Mouse (Mus musculus) limb, embryonic 12.5 days (tissue): ENCODE measurements at regions not wholly inside any gene's neighbourhood (a gene's known extent, or its start where the extent isn't known, plus 50 kb on each side); places are given as distances from the start of the nearest gene placed in this dataset.

Experiments used
- ATAC-seq: fragments of 200-750 bp; cut with Nextera tagmentation; 2 replicates; pipeline ENCODE4 v1.8.0; 2017; ENCODE audit warnings: low read depth, moderate TSS enrichment; ENCODE audit not compliant: insufficient number of reproducible peaks, insufficient read depth, low FRiP score, low TSS enrichment
- H3K27ac ChIP-seq: fragments of 300-500 bp; sonication (generic); 2 replicates; pipeline ENCODE4 v1.5.1; 2016; ENCODE audit warnings: mild to moderate bottlenecking, moderate library complexity
- H3K27me3 ChIP-seq: fragments of 300-500 bp; sonication (generic); 2 replicates; pipeline ENCODE4 v1.6.1; 2016; ENCODE audit warnings: mild to moderate bottlenecking, moderate library complexity
- H3K36me3 ChIP-seq: fragments of 300-500 bp; sonication (generic); 2 replicates; pipeline ENCODE4 v1.6.1; 2016; ENCODE audit warnings: mild to moderate bottlenecking, moderate library complexity
- H3K4me1 ChIP-seq: fragments of 300-500 bp; sonication (generic); replicated peaks from 2 replicates; pipeline ENCODE4 v1.6.1; 2016
- H3K4me2 ChIP-seq: fragments of 300-500 bp; sonication (generic); 2 replicates; pipeline ENCODE4 v1.6.1; 2016; ENCODE audit warnings: mild to moderate bottlenecking, moderate library complexity
- H3K4me3 ChIP-seq: fragments of 300-500 bp; sonication (generic); replicated peaks from 2 replicates; pipeline ENCODE4 v1.5.1; 2016; ENCODE audit warnings: mild to moderate bottlenecking
- H3K9ac ChIP-seq: fragments of 300-500 bp; sonication (generic); replicated peaks from 2 replicates; pipeline ENCODE4 v1.6.1; 2016; ENCODE audit warnings: mild to moderate bottlenecking, moderate library complexity
- H3K9me3 ChIP-seq: fragments of 300-500 bp; sonication (generic); 2 replicates; pipeline ENCODE4 v1.6.1; 2016; ENCODE audit warnings: mild to moderate bottlenecking, moderate library complexity
- WGBS: fragments of 180-500 bp; shearing (Covaris S2); methylation state at CpG from one replicate; pipeline ENCODE4 v1.1.7; 2016; 5-methylcytosine and 5-hydroxymethylcytosine counted together

GRCm38 (mm10) chr13:103683169-103683568 lies 91.2 kb downstream of the Srek1 start:
- H3K9me3 ChIP-seq: no peaks in the 10 kb centered on the region
- H3K4me1 ChIP-seq: no peaks in the 10 kb centered on the region
- H3K36me3 ChIP-seq: no peaks in the 10 kb centered on the region
- 83% methylated on average over 9 of the region's 9 CpGs for WGBS
- ATAC-seq: no peak
- H3K27ac ChIP-seq: no peak overlapping the region
- H3K27me3 ChIP-seq: no peaks in the 10 kb centered on the region
- H3K9ac ChIP-seq: no peak overlapping the region
- no peak overlapping the region for H3K4me3 ChIP-seq
- H3K4me2 ChIP-seq: no peak overlapping the region

- Histone ChIP-seq H3K9ac (no peak overlapping the region), H3K27me3 (no peaks in the 10 kb centered on the region), H3K4me1 (no peaks in the 10 kb centered on the region), H3K9me3 (no peaks in the 10 kb centered on the region), H3K36me3 (no peaks in the 10 kb centered on the region), H3K4me3 (no peak overlapping the region), H3K27ac (no peak overlapping the region), H3K4me2 (no peak overlapping the region)
- whole genome bisulfite sequencing: 88% methylated on average over 4 of the region's 4 CpGs
- no peak for ATAC-seq
These were observed 93.7 kb downstream of the Srek1 start for GRCm38 (mm10) chr13:103680740-103681139.

GRCm38 (mm10) chr13:103680052-103680451 lies 94.4 kb downstream of the Srek1 start:
- Histone ChIP-seq H3K27ac (no peak overlapping the region), H3K9ac (no peak overlapping the region), H3K4me1 (no peaks in the 10 kb centered on the region), H3K27me3 (no peaks in the 10 kb centered on the region), H3K9me3 (no peaks in the 10 kb centered on the region), H3K4me2 (no peak overlapping the region), H3K4me3 (no peak overlapping the region), H3K36me3 (no peaks in the 10 kb centered on the region)
- WGBS: 87% methylated on average over 7 of the region's 7 CpGs
- ATAC-seq: no peak

GRCm38 (mm10) chr13:103676831-103677230 lies 97.6 kb downstream of the Srek1 start:
- Histone ChIP-seq H3K27ac (no peak overlapping the region), H3K36me3 (no peaks in the 10 kb centered on the region), H3K4me3 (no peak overlapping the region), H3K4me1 (no peaks in the 10 kb centered on the region), H3K27me3 (no peaks in the 10 kb centered on the region), H3K4me2 (no peak overlapping the region), H3K9me3 (no peaks in the 10 kb centered on the region), H3K9ac (no peak overlapping the region)
- no peak for ATAC-seq
- WGBS: 80% methylated on average over 13 of the region's 13 CpGs

GRCm38 (mm10) chr13:103676221-103676620 lies 98.2 kb downstream of the Srek1 start:
- WGBS: 83% methylated on average over 5 of the region's 5 CpGs
- ATAC-seq: no peak
- Histone ChIP-seq H3K36me3 (no peaks in the 10 kb centered on the region), H3K4me2 (no peak overlapping the region), H3K4me3 (no peak overlapping the region), H3K9me3 (no peaks in the 10 kb centered on the region), H3K4me1 (no peaks in the 10 kb centered on the region), H3K9ac (no peak overlapping the region), H3K27me3 (no peaks in the 10 kb centered on the region), H3K27ac (no peak overlapping the region)

- H3K9ac ChIP-seq: no peak overlapping the region
- no peaks in the 10 kb centered on the region for H3K27me3 ChIP-seq
- H3K27ac ChIP-seq: no peak overlapping the region
- H3K36me3 ChIP-seq: no peaks in the 10 kb centered on the region
- ATAC-seq: no peak
- no peak overlapping the region for H3K4me2 ChIP-seq
- no peaks in the 10 kb centered on the region for H3K4me1 ChIP-seq
- no peaks in the 10 kb centered on the region for H3K9me3 ChIP-seq
- H3K4me3 ChIP-seq: no peak overlapping the region
These were observed 103.8 kb downstream of the Srek1 start for GRCm38 (mm10) chr13:103670611-103671010.

GRCm38 (mm10) chr13:103669856-103670255 lies 104.6 kb downstream of the Srek1 start:
- WGBS: 91% methylated on average over 4 of the region's 4 CpGs
- H3K4me2 ChIP-seq: no peak overlapping the region
- no peaks in the 10 kb centered on the region for H3K27me3 ChIP-seq
- H3K9me3 ChIP-seq: no peaks in the 10 kb centered on the region
- no peak overlapping the region for H3K4me3 ChIP-seq
- no peak for ATAC-seq
- H3K9ac ChIP-seq: no peak overlapping the region
- no peaks in the 10 kb centered on the region for H3K4me1 ChIP-seq
- no peak overlapping the region for H3K27ac ChIP-seq
- H3K36me3 ChIP-seq: no peaks in the 10 kb centered on the region

GRCm38 (mm10) chr13:103667749-103668148 lies 106.7 kb downstream of the Srek1 start:
- Histone ChIP-seq H3K4me1 (no peaks in the 10 kb centered on the region), H3K36me3 (no peaks in the 10 kb centered on the region), H3K27me3 (no peaks in the 10 kb centered on the region), H3K27ac (no peak overlapping the region), H3K9ac (no peak overlapping the region), H3K9me3 (no peaks in the 10 kb centered on the region), H3K4me2 (no peak overlapping the region), H3K4me3 (no peak overlapping the region)
- ATAC-seq: no peak
- 85% methylated on average over 2 of the region's 2 CpGs for WGBS

GRCm38 (mm10) chr13:103660248-103660996 lies 114.0 kb downstream of the Srek1 start:
- Histone ChIP-seq H3K9ac (no peak overlapping the region), H3K4me3 (no peak overlapping the region), H3K27me3 (no peaks in the 10 kb centered on the region), H3K4me2 (no peak overlapping the region), H3K9me3 (no peaks in the 10 kb centered on the region), H3K4me1 (peaks cover 3% of the 10 kb centered on the region; the same call in 1 of the 2 replicates), H3K27ac (no peak overlapping the region), H3K36me3 (no peaks in the 10 kb centered on the region)
- 29% methylated on average over 11 of the region's 11 CpGs for WGBS
- ATAC-seq: no peak

- Histone ChIP-seq H3K36me3 (no peaks in the 10 kb centered on the region), H3K4me3 (no peak overlapping the region), H3K9me3 (no peaks in the 10 kb centered on the region), H3K9ac (no peak overlapping the region), H3K27ac (no peak overlapping the region), H3K4me1 (peaks cover 3% of the 10 kb centered on the region; the same call in 1 of the 2 replicates), H3K27me3 (no peaks in the 10 kb centered on the region), H3K4me2 (no peak overlapping the region)
- WGBS: 88% methylated on average over 2 of the region's 2 CpGs
- ATAC-seq: no peak
These were observed 118.4 kb downstream of the Srek1 start for GRCm38 (mm10) chr13:103655966-103656365.

- Histone ChIP-seq H3K36me3 (no peaks in the 10 kb centered on the region), H3K27ac (no peak overlapping the region), H3K4me2 (no peak overlapping the region), H3K9me3 (no peaks in the 10 kb centered on the region), H3K9ac (no peak overlapping the region), H3K27me3 (no peaks in the 10 kb centered on the region), H3K4me1 (no peaks in the 10 kb centered on the region), H3K4me3 (no peak overlapping the region)
- WGBS: 87% methylated on average over 4 of the region's 4 CpGs
- no peak for ATAC-seq
These were observed 121.2 kb downstream of the Srek1 start for GRCm38 (mm10) chr13:103653216-103653615.

- H3K4me1 ChIP-seq: no peaks in the 10 kb centered on the region; the same call in 1 of the 2 replicates
- no peak overlapping the region for H3K4me2 ChIP-seq
- no peak overlapping the region for H3K4me3 ChIP-seq
- H3K36me3 ChIP-seq: no peaks in the 10 kb centered on the region
- H3K27me3 ChIP-seq: no peaks in the 10 kb centered on the region
- no peak overlapping the region for H3K27ac ChIP-seq
- no peaks in the 10 kb centered on the region for H3K9me3 ChIP-seq
- 95% methylated on average over 3 of the region's 3 CpGs for WGBS
- no peak overlapping the region for H3K9ac ChIP-seq
- ATAC-seq: no peak
These were observed 125.0 kb downstream of the Srek1 start for GRCm38 (mm10) chr13:103649383-103649782.
